Mouse (Mus musculus): ENCODE data around the gene Mustn1. TPM values are rescaled to one million over a fixed set of nuclear protein-coding genes. Genes with fewer than 3 reads are reported as not detected.

The Mustn1 gene
- total and polyA plus RNA-seq, 2 experiments from 2014 or later: 0.52 to 1.2 TPM

GRCm38 (mm10) chr14:30879794-30880193 lies 794 bp downstream of the Mustn1 start:
- 64% methylated on average over 9 of the region's 9 CpGs for WGBS
- H3K4me2 ChIP-seq (ENCODE audit: low read depth): no peak overlapping the region
- no peak for TF ChIP-seq CTCF (IDR thresholded peaks at IDR 0.05; ENCODE audit: low read depth)
- H3K27me3 ChIP-seq (ENCODE audit: insufficient read depth, low read length): no peaks in the 10 kb centered on the region
- no peaks in the 10 kb centered on the region for H3K9me3 ChIP-seq (ENCODE audit: low read length)
- no peak overlapping the region for H3K27ac ChIP-seq (ENCODE audit: low read depth, low read length)
- no peak for DNase-seq
- no peak overlapping the region for H3K4me3 ChIP-seq (ENCODE audit: low read depth, low read length)
- H3K9ac ChIP-seq: no peak overlapping the region
- H3K4me1 ChIP-seq (ENCODE audit: insufficient read depth): no peaks in the 10 kb centered on the region
- peak; percentile 5; the same call in 1 of the 2 replicates for ATAC-seq
- peaks cover 17% of the 10 kb centered on the region for H3K36me3 ChIP-seq (ENCODE audit: insufficient read depth)

GRCm38 (mm10) chr14:30880251-30880650 lies 1.3 kb downstream of the Mustn1 start:
- 75% methylated on average over 8 of the region's 8 CpGs for WGBS
- no peak overlapping the region for H3K4me3 ChIP-seq (ENCODE audit: low read depth, low read length)
- no peaks in the 10 kb centered on the region for H3K9me3 ChIP-seq (ENCODE audit: low read length)
- H3K27ac ChIP-seq (ENCODE audit: low read depth, low read length): no peak overlapping the region
- H3K36me3 ChIP-seq (ENCODE audit: insufficient read depth): peaks cover 14% of the 10 kb centered on the region
- H3K9ac ChIP-seq: no peak overlapping the region
- H3K27me3 ChIP-seq (ENCODE audit: insufficient read depth, low read length): no peaks in the 10 kb centered on the region
- H3K4me1 ChIP-seq (ENCODE audit: insufficient read depth): no peaks in the 10 kb centered on the region
- no peak for TF ChIP-seq CTCF (IDR thresholded peaks at IDR 0.05; ENCODE audit: low read depth)
- no peak for ATAC-seq
- DNase-seq: no peak
- no peak overlapping the region for H3K4me2 ChIP-seq (ENCODE audit: low read depth)

- Histone ChIP-seq H3K27me3 (ENCODE audit: insufficient read depth, low read length) (no peaks in the 10 kb centered on the region), H3K36me3 (ENCODE audit: insufficient read depth) (peaks cover 6% of the 10 kb centered on the region), H3K9ac (no peak overlapping the region), H3K4me1 (ENCODE audit: insufficient read depth) (no peaks in the 10 kb centered on the region), H3K9me3 (ENCODE audit: low read length) (no peaks in the 10 kb centered on the region), H3K4me2 (ENCODE audit: low read depth) (no peak overlapping the region), H3K4me3 (ENCODE audit: low read depth, low read length) (no peak overlapping the region), H3K27ac (ENCODE audit: low read depth, low read length) (no peak overlapping the region)
- 85% methylated on average over 17 of the region's 17 CpGs for WGBS
- DNase-seq (peak; percentile 30), ATAC-seq (no peak)
- peak; percentile 58 for TF ChIP-seq CTCF (IDR thresholded peaks at IDR 0.05; ENCODE audit: low read depth)
Measured at GRCm38 (mm10) chr14:30880811-30881717, 2.1 kb downstream of the Mustn1 start.

GRCm38 (mm10) chr14:30881718-30882108 lies 2.7 kb downstream of the Mustn1 start:
- no peak overlapping the region for H3K4me2 ChIP-seq (ENCODE audit: low read depth)
- no peaks in the 10 kb centered on the region for H3K4me1 ChIP-seq (ENCODE audit: insufficient read depth)
- no peak overlapping the region for H3K27ac ChIP-seq (ENCODE audit: low read depth, low read length)
- DNase-seq (no peak), ATAC-seq (no peak)
- H3K4me3 ChIP-seq (ENCODE audit: low read depth, low read length): no peak overlapping the region
- no peak overlapping the region for H3K9ac ChIP-seq
- TF ChIP-seq CTCF (IDR thresholded peaks at IDR 0.05; ENCODE audit: low read depth): no peak
- H3K27me3 ChIP-seq (ENCODE audit: insufficient read depth, low read length): no peaks in the 10 kb centered on the region
- 91% methylated on average over 3 of the region's 3 CpGs for WGBS
- H3K9me3 ChIP-seq (ENCODE audit: low read length): no peaks in the 10 kb centered on the region
- peaks cover 4% of the 10 kb centered on the region; the same call in 1 of the 2 replicates for H3K36me3 ChIP-seq (ENCODE audit: insufficient read depth)

GRCm38 (mm10) chr14:30885298-30885697 lies 6.3 kb downstream of the Mustn1 start:
- 23% methylated on average over 3 of the region's 3 CpGs for WGBS
- no peak overlapping the region for H3K4me2 ChIP-seq (ENCODE audit: low read depth)
- no peak for ATAC-seq
- H3K9ac ChIP-seq: no peak overlapping the region
- no peaks in the 10 kb centered on the region for H3K36me3 ChIP-seq (ENCODE audit: insufficient read depth)
- no peak overlapping the region for H3K27ac ChIP-seq (ENCODE audit: low read depth, low read length)
- H3K4me1 ChIP-seq (ENCODE audit: insufficient read depth): no peaks in the 10 kb centered on the region
- DNase-seq: no peak
- no peak for TF ChIP-seq CTCF (IDR thresholded peaks at IDR 0.05; ENCODE audit: low read depth)
- H3K9me3 ChIP-seq (ENCODE audit: low read length): no peaks in the 10 kb centered on the region
- no peak overlapping the region for H3K4me3 ChIP-seq (ENCODE audit: low read depth, low read length)
- H3K27me3 ChIP-seq (ENCODE audit: insufficient read depth, low read length): no peaks in the 10 kb centered on the region

- H3K4me2 ChIP-seq (ENCODE audit: low read depth): no peak within 1 kb of the TSS
- WGBS: 91% methylated on average over 3 of the region's 3 CpGs
- no peak for DNase-seq
- no peaks in the 10 kb centered on the region for H3K9me3 ChIP-seq (ENCODE audit: low read length)
- no peaks in the 10 kb centered on the region for H3K4me1 ChIP-seq (ENCODE audit: insufficient read depth)
- H3K27ac ChIP-seq (ENCODE audit: low read depth, low read length): no peak within 1 kb of the TSS
- H3K9ac ChIP-seq: no peak within 1 kb of the TSS
- no peaks in the 10 kb centered on the region for H3K27me3 ChIP-seq (ENCODE audit: insufficient read depth, low read length)
- H3K4me3 ChIP-seq (ENCODE audit: low read depth, low read length): no peak within 1 kb of the TSS
- ATAC-seq: no peak
- H3K36me3 ChIP-seq (ENCODE audit: insufficient read depth): no peaks in the 10 kb centered on the region
- no peak for TF ChIP-seq CTCF (IDR thresholded peaks at IDR 0.05; ENCODE audit: low read depth)
Measured at GRCm38 (mm10) chr14:30886204-30886603, 7.2 kb downstream of the Mustn1 start, which contains the start of gene Itih4. Itih4 (plus strand) TSS chr14:30886476.

- Histone ChIP-seq H3K36me3 (ENCODE audit: insufficient read depth) (no peaks in the 10 kb centered on the region), H3K27me3 (ENCODE audit: insufficient read depth, low read length) (no peaks in the 10 kb centered on the region), H3K9me3 (ENCODE audit: low read length) (no peaks in the 10 kb centered on the region), H3K4me1 (ENCODE audit: insufficient read depth) (no peaks in the 10 kb centered on the region), H3K4me3 (ENCODE audit: low read depth, low read length) (no peak overlapping the region), H3K9ac (no peak overlapping the region), H3K27ac (ENCODE audit: low read depth, low read length) (no peak overlapping the region), H3K4me2 (ENCODE audit: low read depth) (no peak overlapping the region)
- 21% methylated on average over 9 of the region's 9 CpGs for WGBS
- TF ChIP-seq CTCF (IDR thresholded peaks at IDR 0.05; ENCODE audit: low read depth): peak; percentile 29; the same call in 1 of the 2 replicates
- ATAC-seq: peak; percentile 32; the same call in 1 of the 2 replicates
- DNase-seq: peak; percentile 8
Measured at GRCm38 (mm10) chr14:30888271-30888732, 9.3 kb downstream of the Mustn1 start.
